Mouse (Mus musculus) neural tube, embryonic 15.5 days (tissue): ENCODE results near the gene Smim14. TPM values are rescaled to one million over a fixed set of nuclear protein-coding genes. Genes with fewer than 3 reads are reported as not detected.

Source experiments
- ATAC-seq: fragments of 200-750 bp; cut with Nextera tagmentation; 2 replicates; pipeline ENCODE4 v1.8.0; 2017; ENCODE audit warnings: mild to moderate bottlenecking, moderate TSS enrichment, moderate library complexity; ENCODE audit not compliant: low FRiP score
- H3K27ac ChIP-seq: fragments of 300-500 bp; sonication (generic); replicated peaks from 2 replicates; pipeline ENCODE4 v1.5.1; 2015; ENCODE audit warnings: mild to moderate bottlenecking, inconsistent platforms
- H3K27me3 ChIP-seq: fragments of 300-500 bp; sonication (generic); replicated peaks from 2 replicates; pipeline ENCODE4 v1.6.1; 2015; ENCODE audit warnings: inconsistent platforms
- H3K36me3 ChIP-seq: fragments of 300-500 bp; sonication (generic); 2 replicates; pipeline ENCODE4 v1.6.1; 2015; ENCODE audit warnings: inconsistent platforms
- H3K4me1 ChIP-seq: fragments of 300-500 bp; sonication (generic); 2 replicates; pipeline ENCODE4 v1.6.1; 2015; ENCODE audit warnings: inconsistent platforms
- H3K4me2 ChIP-seq: fragments of 300-500 bp; sonication (generic); 2 replicates; pipeline ENCODE4 v1.6.1; 2015; ENCODE audit warnings: inconsistent platforms, mild to moderate bottlenecking, moderate library complexity
- H3K4me3 ChIP-seq: fragments of 300-500 bp; sonication (generic); replicated peaks from 2 replicates; pipeline ENCODE4 v1.5.1; 2015; ENCODE audit warnings: mild to moderate bottlenecking, inconsistent platforms
- H3K9ac ChIP-seq: fragments of 300-500 bp; sonication (generic); replicated peaks from 2 replicates; pipeline ENCODE4 v1.6.1; 2015; ENCODE audit warnings: mild to moderate bottlenecking, inconsistent platforms
- H3K9me3 ChIP-seq: fragments of 300-500 bp; sonication (generic); replicated peaks from 2 replicates; pipeline ENCODE4 v1.6.1; 2016; ENCODE audit warnings: inconsistent platforms
- WGBS: fragments of 180-500 bp; shearing (Covaris S2); methylation state at CpG from one replicate; pipeline ENCODE4 v1.1.7; 2015; ENCODE audit warnings: mixed read lengths; 5-methylcytosine and 5-hydroxymethylcytosine counted together
- polyA plus RNA-seq: library from polyadenylated mRNA; unstranded; fragments of >200 nt; fragmentation: Nextera tagmentation; extraction: Ambion mirVana; gene quantifications from 2 replicates; pipeline ENCODE4 v1.2.1, GENCODE M21; 2015

Gene Smim14
- polyA plus RNA-seq, 1 experiment from 2014 or later = 197 TPM

DNA sequence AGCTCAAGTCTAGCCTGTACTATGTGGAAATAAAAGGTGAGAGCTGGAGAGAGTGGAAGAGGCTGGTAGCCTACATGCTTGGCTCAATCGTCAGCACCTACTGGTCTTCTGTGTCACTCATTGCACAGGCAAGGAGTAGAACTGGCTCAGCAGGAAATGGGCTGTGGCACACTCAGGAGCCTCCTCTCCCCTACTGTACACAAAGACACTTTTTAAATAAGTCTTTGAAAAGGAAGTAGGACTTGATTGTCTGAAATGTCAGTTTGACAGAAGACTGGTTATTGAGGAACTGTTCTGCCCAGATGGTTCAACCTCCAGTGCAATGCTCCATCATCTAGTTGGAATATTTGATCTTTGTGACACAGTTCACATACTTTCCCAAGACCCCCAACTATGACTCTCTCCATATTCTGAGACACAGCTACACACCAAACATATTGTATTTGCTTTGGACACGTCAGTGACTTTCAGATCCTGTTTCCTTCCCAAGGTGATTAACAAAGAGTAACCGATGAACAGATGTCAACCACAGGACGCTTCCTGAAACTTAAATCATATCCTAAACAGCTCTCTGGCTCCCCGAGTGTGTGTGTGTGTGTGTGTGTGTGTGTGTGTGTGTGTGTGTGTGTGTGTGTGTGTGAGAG, 22.2 kb downstream of the Smim14 start:
- no peak for ATAC-seq
- no peaks in the 10 kb centered on the region for H3K4me1 ChIP-seq
- H3K36me3 ChIP-seq = no peaks in the 10 kb centered on the region
- 74% methylated on average over 5 of the region's 5 CpGs for WGBS
- H3K4me3 ChIP-seq = no peak overlapping the region
- H3K9ac ChIP-seq = no peak overlapping the region
- no peak overlapping the region for H3K4me2 ChIP-seq
- no peaks in the 10 kb centered on the region for H3K9me3 ChIP-seq
- no peaks in the 10 kb centered on the region for H3K27me3 ChIP-seq
- no peak overlapping the region for H3K27ac ChIP-seq

- no peak overlapping the region for H3K4me2 ChIP-seq
- H3K4me3 ChIP-seq = no peak overlapping the region
- no peak overlapping the region for H3K9ac ChIP-seq
- H3K27ac ChIP-seq = no peak overlapping the region
- no peaks in the 10 kb centered on the region for H3K36me3 ChIP-seq
- no peaks in the 10 kb centered on the region for H3K4me1 ChIP-seq
- no peak for ATAC-seq
- 73% methylated on average over 3 of the region's 3 CpGs for WGBS
- no peaks in the 10 kb centered on the region for H3K9me3 ChIP-seq
- H3K27me3 ChIP-seq = no peaks in the 10 kb centered on the region
These were observed 23.5 kb downstream of the Smim14 start for GRCm38 (mm10) chr5:65513506-65513905.

GRCm38 (mm10) chr5:65508395-65508794, 28.6 kb downstream of the Smim14 start:
- WGBS = 80% methylated on average over 8 of the region's 8 CpGs
- Histone ChIP-seq H3K4me2 (no peak overlapping the region), H3K36me3 (no peaks in the 10 kb centered on the region), H3K4me1 (no peaks in the 10 kb centered on the region), H3K27me3 (no peaks in the 10 kb centered on the region), H3K9me3 (no peaks in the 10 kb centered on the region), H3K4me3 (no peak overlapping the region), H3K9ac (no peak overlapping the region), H3K27ac (no peak overlapping the region)
- ATAC-seq = no peak

DNA sequence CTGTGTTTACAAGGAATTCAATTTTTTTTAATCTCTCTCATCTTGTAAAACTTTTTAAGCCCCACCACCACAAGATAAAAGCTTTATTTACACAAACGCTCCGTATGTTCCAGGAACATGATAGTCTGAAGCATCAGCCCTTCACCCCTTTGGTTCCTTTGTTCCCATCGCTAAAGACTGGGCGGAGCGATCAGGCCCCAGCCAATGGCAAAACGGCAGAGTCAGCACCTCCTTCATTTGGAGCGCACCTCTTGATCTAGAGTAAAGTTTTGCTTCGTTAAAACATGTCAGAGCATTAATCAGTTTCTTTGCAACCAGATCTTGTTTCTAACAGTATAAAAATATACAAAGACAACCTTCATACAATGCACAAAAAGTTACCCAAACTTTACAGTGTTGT, 31.2 kb downstream of the Smim14 start:
- H3K4me3 ChIP-seq = no peak overlapping the region
- no peaks in the 10 kb centered on the region for H3K9me3 ChIP-seq
- no peak overlapping the region for H3K9ac ChIP-seq
- 13% methylated on average over 8 of the region's 8 CpGs for WGBS
- no peak for ATAC-seq
- peak overlapping the region; percentile 37 for H3K4me2 ChIP-seq
- H3K36me3 ChIP-seq = no peaks in the 10 kb centered on the region
- H3K27me3 ChIP-seq = no peaks in the 10 kb centered on the region
- H3K4me1 ChIP-seq = no peaks in the 10 kb centered on the region
- H3K27ac ChIP-seq = no peak overlapping the region

GRCm38 (mm10) chr5:65501407-65501806, 35.6 kb downstream of the Smim14 start:
- H3K4me3 ChIP-seq = no peak overlapping the region
- no peak overlapping the region for H3K27ac ChIP-seq
- no peak overlapping the region for H3K4me2 ChIP-seq
- H3K9ac ChIP-seq = no peak overlapping the region
- no peaks in the 10 kb centered on the region for H3K27me3 ChIP-seq
- no peaks in the 10 kb centered on the region for H3K4me1 ChIP-seq
- no peak for ATAC-seq
- WGBS = 88% methylated on average over 9 of the region's 9 CpGs
- H3K9me3 ChIP-seq = no peaks in the 10 kb centered on the region
- H3K36me3 ChIP-seq = no peaks in the 10 kb centered on the region

- Histone ChIP-seq H3K36me3 (no peaks in the 10 kb centered on the region), H3K27me3 (no peaks in the 10 kb centered on the region), H3K9ac (no peak overlapping the region), H3K4me3 (no peak overlapping the region), H3K4me2 (no peak overlapping the region), H3K4me1 (no peaks in the 10 kb centered on the region), H3K27ac (no peak overlapping the region), H3K9me3 (no peaks in the 10 kb centered on the region)
- 81% methylated on average over 7 of the region's 7 CpGs for WGBS
- ATAC-seq = no peak
These were observed 36.8 kb downstream of the Smim14 start for GRCm38 (mm10) chr5:65500231-65500630.

- peak; percentile 96 for ATAC-seq
- Histone ChIP-seq H3K27me3 (no peaks in the 10 kb centered on the region), H3K9ac (peak within 1 kb of the TSS; percentile 97), H3K4me3 (peak within 1 kb of the TSS; percentile 87), H3K4me2 (peak within 1 kb of the TSS; percentile 65), H3K4me1 (peaks cover 36% of the 10 kb centered on the region), H3K36me3 (no peaks in the 10 kb centered on the region), H3K9me3 (no peaks in the 10 kb centered on the region), H3K27ac (peak within 1 kb of the TSS; percentile 97)
- WGBS = under 1% methylated on average over 60 of the region's 69 CpGs
These were observed 44.1 kb downstream of the Smim14 start, which contains the start of gene Gm43552 for GRCm38 (mm10) chr5:65492716-65493531. Gm43552 (minus strand) TSS chr5:65492833.

- no peaks in the 10 kb centered on the region for H3K9me3 ChIP-seq
- H3K4me3 ChIP-seq = peak overlapping the region; percentile 87
- peak overlapping the region; percentile 65 for H3K4me2 ChIP-seq
- peak overlapping the region; percentile 97 for H3K9ac ChIP-seq
- peak; percentile 86 for ATAC-seq
- under 1% methylated on average over 56 of the region's 57 CpGs for whole genome bisulfite sequencing
- no peaks in the 10 kb centered on the region for H3K27me3 ChIP-seq
- no peaks in the 10 kb centered on the region for H3K36me3 ChIP-seq
- peak overlapping the region; percentile 97 for H3K27ac ChIP-seq
- H3K4me1 ChIP-seq = peaks cover 36% of the 10 kb centered on the region
These were observed 44.9 kb downstream of the Smim14 start for GRCm38 (mm10) chr5:65491767-65492715.

- H3K9ac ChIP-seq = no peak overlapping the region
- ATAC-seq = no peak
- H3K27me3 ChIP-seq = no peaks in the 10 kb centered on the region
- no peak overlapping the region for H3K4me3 ChIP-seq
- no peak overlapping the region for H3K4me2 ChIP-seq
- H3K27ac ChIP-seq = no peak overlapping the region
- H3K9me3 ChIP-seq = no peaks in the 10 kb centered on the region
- H3K36me3 ChIP-seq = no peaks in the 10 kb centered on the region
- WGBS = 87% methylated on average over 4 of the region's 4 CpGs
- H3K4me1 ChIP-seq = peaks cover 38% of the 10 kb centered on the region
These were observed 47.2 kb downstream of the Smim14 start for GRCm38 (mm10) chr5:65489830-65490229.

GRCm38 (mm10) chr5:65488725-65489124, 48.3 kb downstream of the Smim14 start:
- Histone ChIP-seq H3K9me3 (no peaks in the 10 kb centered on the region), H3K4me3 (no peak overlapping the region), H3K27ac (no peak overlapping the region), H3K27me3 (no peaks in the 10 kb centered on the region), H3K4me1 (peaks cover 38% of the 10 kb centered on the region), H3K4me2 (no peak overlapping the region), H3K36me3 (no peaks in the 10 kb centered on the region), H3K9ac (no peak overlapping the region)
- ATAC-seq = no peak
- 86% methylated on average over 7 of the region's 7 CpGs for WGBS

DNA sequence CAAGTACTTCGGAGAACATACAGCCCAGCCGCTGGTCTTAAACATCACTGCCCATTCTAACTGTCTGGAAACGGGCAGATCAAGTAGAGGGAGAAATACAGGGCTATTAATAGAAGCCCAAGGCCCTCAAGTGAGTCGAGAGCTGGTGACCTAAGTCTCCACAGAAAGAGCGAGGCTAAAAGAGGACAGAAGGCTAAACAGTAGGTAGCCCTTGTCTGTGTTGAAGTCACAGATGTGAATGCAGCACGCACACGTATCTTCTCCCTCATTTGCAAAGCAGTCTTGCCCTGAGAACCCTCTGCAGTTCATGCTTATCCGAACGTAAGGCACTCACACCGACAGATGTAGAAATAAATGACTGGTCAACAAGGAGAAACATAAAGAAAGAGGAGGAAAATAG, 49.6 kb downstream of the Smim14 start:
- Histone ChIP-seq H3K4me2 (no peak overlapping the region), H3K9ac (no peak overlapping the region), H3K36me3 (no peaks in the 10 kb centered on the region), H3K27me3 (no peaks in the 10 kb centered on the region), H3K4me3 (no peak overlapping the region), H3K27ac (no peak overlapping the region), H3K9me3 (no peaks in the 10 kb centered on the region), H3K4me1 (peaks cover 32% of the 10 kb centered on the region)
- no peak for ATAC-seq
- WGBS = 84% methylated on average over 10 of the region's 10 CpGs
